Mouse (Mus musculus) spleen, adult 18-20 months (tissue): ENCODE results near the gene Atp5b.

Source experiments
- DNase-seq, 2 experiments: peaks; one replicate each; pipeline ENCODE4 v3.0.0; 2022; ENCODE audit warnings: mixed read lengths in 2 of 2

Gene Atp5b

GRCm38 (mm10) chr10:128097587-128097971 lies 14.5 kb downstream of the Atp5b start:
- DNase-seq: peak; percentile 29 to 48

GRCm38 (mm10) chr10:128110103-128110761 lies 27.2 kb downstream of the Atp5b start:
- DNase-seq: no peak

- no peak for DNase-seq
These were observed 28.2 kb downstream of the Atp5b start for GRCm38 (mm10) chr10:128111227-128111626.

- no peak for DNase-seq
These were observed 40.8 kb downstream of the Atp5b start for GRCm38 (mm10) chr10:128123833-128124232.

- DNase-seq: no peak
These were observed 41.8 kb downstream of the Atp5b start for GRCm38 (mm10) chr10:128124831-128125230.

GRCm38 (mm10) chr10:128125951-128126350 lies 42.9 kb downstream of the Atp5b start:
- no peak for DNase-seq

GRCm38 (mm10) chr10:128127497-128127896 lies 44.4 kb downstream of the Atp5b start:
- no peak for DNase-seq

GRCm38 (mm10) chr10:128128143-128128542 lies 45.1 kb downstream of the Atp5b start:
- no peak for DNase-seq

- no peak for DNase-seq
These were observed 48.2 kb downstream of the Atp5b start for GRCm38 (mm10) chr10:128131297-128131696.

- no peak for DNase-seq
These were observed 48.7 kb downstream of the Atp5b start for GRCm38 (mm10) chr10:128131812-128132211.

GRCm38 (mm10) chr10:128133650-128134332 lies 50.7 kb downstream of the Atp5b start:
- no peak for DNase-seq

GRCm38 (mm10) chr10:128135374-128135773 lies 52.3 kb downstream of the Atp5b start:
- no peak for DNase-seq
